Mouse (Mus musculus) gastrocnemius, postnatal 10 days (tissue): ENCODE results near the gene Cenps. TPM values are rescaled to one million over a fixed set of nuclear protein-coding genes. Genes with fewer than 3 reads are reported as not detected.
A peak's percentile ranks its signal among the peaks of the same experiment; 100 is the strongest.
"Not testable (repeated sequence)": the region's sequence is repeated elsewhere in the genome, so short reads cannot be mapped to it uniquely, and the experiment has no call there.

Experiments used
- DNase-seq: peaks from one replicate; pipeline ENCODE4 v3.0.0; 2021; ENCODE audit warnings: mixed read lengths
- long read RNA-seq, 2 experiments: library from polyadenylated mRNA; stranded (forward); transcript quantifications; one replicate each; pipeline ENCODE4 v2.0.0; 2021
- total RNA-seq, 2 experiments: library from RNA; stranded (reverse); gene quantifications; 2 replicates each; pipeline ENCODE4 v1.2.3; 2021

Cenps gene
- 10 to 100 TPM in 1 of 2 experiments, 1 to 10 TPM in 1; 8.8 to 10.7 TPM for total RNA-seq
- long read RNA-seq, experiment 1, transcript Cenps-201 (5 exons, 1,110 nt), result major isoform, 5 of 8 reads
- long read RNA-seq, experiment 1, partial matches to known transcripts, result 0 of 8 reads
- long read RNA-seq, experiment 1, other reads (novel, unspliced or antisense), result 2 of 8 reads
- long read RNA-seq, experiment 2, transcript Cenps-201 (5 exons, 1,110 nt), result major isoform, 5 of 7 reads
- long read RNA-seq, experiment 2, partial matches to known transcripts, result 0 of 7 reads
- long read RNA-seq, experiment 2, other reads (novel, unspliced or antisense), result 2 of 7 reads

- peak; percentile 95 for DNase-seq
Observed at GRCm38 (mm10) chr4:149136982-149137770, at the start of gene Cenps. Cenps (minus strand) TSS chr4:149137629.

GRCm38 (mm10) chr4:149182755-149183154 is 45.3 kb upstream of the Cenps start:
- DNase-seq, result no peak

GRCm38 (mm10) chr4:149182192-149182591 is 44.8 kb upstream of the Cenps start:
- no peak for DNase-seq

- DNase-seq, result no peak
Observed at GRCm38 (mm10) chr4:149179573-149179972, 42.1 kb upstream of the Cenps start.

- no peak for DNase-seq
Observed at GRCm38 (mm10) chr4:149179160-149179559, 41.7 kb upstream of the Cenps start.

GRCm38 (mm10) chr4:149178328-149178727 is 40.9 kb upstream of the Cenps start:
- DNase-seq, result no peak

- no peak for DNase-seq
Observed at GRCm38 (mm10) chr4:149177046-149177445, 39.6 kb upstream of the Cenps start.

GRCm38 (mm10) chr4:149176645-149177044 is 39.2 kb upstream of the Cenps start:
- DNase-seq, result no peak

- no peak for DNase-seq
Observed at GRCm38 (mm10) chr4:149173661-149174060, 36.2 kb upstream of the Cenps start.

GRCm38 (mm10) chr4:149172666-149173065 is 35.2 kb upstream of the Cenps start:
- peak; percentile 61 for DNase-seq

- DNase-seq, result peak; percentile 49
Observed at GRCm38 (mm10) chr4:149172083-149172482, 34.7 kb upstream of the Cenps start.

GRCm38 (mm10) chr4:149171581-149171981 is 34.2 kb upstream of the Cenps start:
- DNase-seq, result peak; percentile 26

GRCm38 (mm10) chr4:149170394-149170931 is 33.0 kb upstream of the Cenps start:
- DNase-seq, result no peak

- DNase-seq, result not testable (repeated sequence)
Observed at GRCm38 (mm10) chr4:149169926-149170325, 32.5 kb upstream of the Cenps start.

GRCm38 (mm10) chr4:149168016-149168415 is 30.6 kb upstream of the Cenps start:
- DNase-seq, result no peak

- no peak for DNase-seq
Observed at GRCm38 (mm10) chr4:149166957-149167611, 29.7 kb upstream of the Cenps start.

GRCm38 (mm10) chr4:149166215-149166946 is 29.0 kb upstream of the Cenps start, which contains the start of gene Pgd:
Pgd (minus strand) TSS chr4:149166771.
- DNase-seq, result peak; percentile 94

GRCm38 (mm10) chr4:149164150-149164549 is 26.7 kb upstream of the Cenps start:
- DNase-seq, result no peak

- DNase-seq, result no peak
Observed at GRCm38 (mm10) chr4:149163196-149163595, 25.8 kb upstream of the Cenps start.

- no peak for DNase-seq
Observed at GRCm38 (mm10) chr4:149161166-149161565, 23.7 kb upstream of the Cenps start.

GRCm38 (mm10) chr4:149159891-149160290 is 22.5 kb upstream of the Cenps start:
- DNase-seq, result no peak

- DNase-seq, result no peak
Observed at GRCm38 (mm10) chr4:149159203-149159602, 21.8 kb upstream of the Cenps start.
